Mouse (Mus musculus): ENCODE data around the gene Wdcp.
"Not testable (repeated sequence)": the region's sequence is repeated elsewhere in the genome, so short reads cannot be mapped to it uniquely, and the experiment has no call there.

Gene Wdcp

GRCm38 (mm10) chr12:4868924-4869323, 25.8 kb downstream of the Wdcp start:
- no peak for DNase-seq (ENCODE audit: low spot score in 2 of 2)

GRCm38 (mm10) chr12:4871260-4871659, 28.2 kb downstream of the Wdcp start:
- DNase-seq (ENCODE audit: low spot score in 2 of 2) = no peak

- DNase-seq (ENCODE audit: low spot score in 2 of 2) = no peak
Observed at GRCm38 (mm10) chr12:4872273-4872672, 29.2 kb downstream of the Wdcp start.

- no peak for DNase-seq (ENCODE audit: low spot score in 2 of 2)
Observed at GRCm38 (mm10) chr12:4872983-4873477, 29.9 kb downstream of the Wdcp start.

- no peak for DNase-seq (ENCODE audit: low spot score in 2 of 2)
Observed at GRCm38 (mm10) chr12:4873531-4873930, 30.4 kb downstream of the Wdcp start.

- peak in 1 of 2 experiments; percentile 22 for DNase-seq (ENCODE audit: low spot score in 2 of 2)
Observed at GRCm38 (mm10) chr12:4874161-4874927, 31.2 kb downstream of the Wdcp start, which contains the start of gene Mfsd2b. TSS of gene Mfsd2b (minus strand) at chr12:4874359.

- no peak for DNase-seq (ENCODE audit: low spot score in 2 of 2)
Observed at GRCm38 (mm10) chr12:4875623-4876022, 32.5 kb downstream of the Wdcp start.

- DNase-seq (ENCODE audit: low spot score in 2 of 2) = no peak
Observed at GRCm38 (mm10) chr12:4878296-4878783, 35.2 kb downstream of the Wdcp start.

- DNase-seq (ENCODE audit: low spot score in 2 of 2) = no peak
Observed at GRCm38 (mm10) chr12:4879048-4879447, 35.9 kb downstream of the Wdcp start.

GRCm38 (mm10) chr12:4882086-4882485, 39.0 kb downstream of the Wdcp start:
- no peak for DNase-seq (ENCODE audit: low spot score in 2 of 2)

- no peak for DNase-seq (ENCODE audit: low spot score in 2 of 2)
Observed at GRCm38 (mm10) chr12:4885062-4885461, 42.0 kb downstream of the Wdcp start.

- not testable (repeated sequence) for DNase-seq (ENCODE audit: low spot score in 2 of 2)
Observed at GRCm38 (mm10) chr12:4886581-4886980, 43.5 kb downstream of the Wdcp start.

- DNase-seq (ENCODE audit: low spot score in 2 of 2) = no peak
Observed at GRCm38 (mm10) chr12:4888739-4889138, 45.6 kb downstream of the Wdcp start.

GRCm38 (mm10) chr12:4889251-4889650, 46.1 kb downstream of the Wdcp start:
- DNase-seq (ENCODE audit: low spot score in 2 of 2) = no peak

GRCm38 (mm10) chr12:4889891-4890290, 46.8 kb downstream of the Wdcp start:
- no peak for DNase-seq (ENCODE audit: low spot score in 2 of 2)

- no peak for DNase-seq (ENCODE audit: low spot score in 2 of 2)
Observed at GRCm38 (mm10) chr12:4898024-4898423, 54.9 kb downstream of the Wdcp start.

GRCm38 (mm10) chr12:4905946-4906345, 62.8 kb downstream of the Wdcp start:
- DNase-seq (ENCODE audit: low spot score in 2 of 2) = no peak

GRCm38 (mm10) chr12:4906476-4906875, 63.4 kb downstream of the Wdcp start:
- DNase-seq (ENCODE audit: low spot score in 2 of 2) = no peak

GRCm38 (mm10) chr12:4906951-4907906, 64.1 kb downstream of the Wdcp start, which contains the start of gene Ubxn2a:
TSS of gene Ubxn2a (minus strand) at chr12:4907705.
- DNase-seq (ENCODE audit: low spot score in 2 of 2) = peak; percentile 77 to 92

GRCm38 (mm10) chr12:4908391-4908790, 65.3 kb downstream of the Wdcp start:
- no peak for DNase-seq (ENCODE audit: low spot score in 2 of 2)
